In the genomic region with DNA sequence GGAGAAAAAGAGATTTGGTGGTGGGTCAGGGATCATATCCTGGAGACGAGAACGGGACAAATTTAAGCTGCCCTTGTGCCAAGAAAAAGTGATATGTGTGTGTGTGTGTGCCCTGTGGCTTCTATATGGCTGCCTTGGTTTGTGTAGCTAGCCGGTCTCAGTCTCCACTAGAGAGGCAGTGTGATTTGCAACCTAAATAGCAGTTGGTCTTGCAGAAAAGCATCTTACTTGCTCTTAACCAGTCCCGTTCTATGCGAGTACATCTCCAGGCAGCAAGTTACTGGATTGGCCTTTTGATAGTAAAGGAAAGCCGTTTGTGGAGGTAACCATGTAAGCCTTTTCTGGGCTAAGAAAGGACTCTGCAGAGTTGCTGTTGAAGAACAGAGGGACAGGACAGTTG, we compare ENCODE assay signal across 7 mouse cellular contexts. TPM values are rescaled to one million over a fixed set of nuclear protein-coding genes. Genes with fewer than 3 reads are reported as not detected.
DNase-seq lines count a peak whose midpoint lies in the region; ATAC-seq and TF ChIP-seq lines count a peak whose summit lies in the region.

No protein-coding gene starts in this region.

- H3K27me3 ChIP-seq in lung, postnatal 0 days (replicated peaks; ENCODE audit: insufficient read depth, low read length) = no peaks in the 10 kb centered on the region
- H3K27me3 ChIP-seq in forebrain, embryonic 10.5 days (ENCODE audit: poor library complexity, severe bottlenecking) = no peaks in the 10 kb centered on the region
- H3K27me3 ChIP-seq in limb, embryonic 15.5 days = no peaks in the 10 kb centered on the region
- no peaks in the 10 kb centered on the region for H3K27me3 ChIP-seq in stomach, postnatal 0 days (ENCODE audit: control insufficient read depth, insufficient read depth, low read length)

- H3K9ac ChIP-seq in lung, postnatal 0 days (replicated peaks; ENCODE audit: low read depth) = peak overlapping the region; percentile 82
- peak overlapping the region; percentile 94; the same call in 1 of the 2 replicates for H3K9ac ChIP-seq in limb, embryonic 15.5 days
- peak overlapping the region; percentile 89 for H3K9ac ChIP-seq in stomach, postnatal 0 days (ENCODE audit: low read length)

- peaks cover 16% of the 10 kb centered on the region for H3K4me1 ChIP-seq in lung, postnatal 0 days (ENCODE audit: insufficient read depth, low read depth, low read length)
- H3K4me1 ChIP-seq in forebrain, embryonic 10.5 days = peaks cover 55% of the 10 kb centered on the region
- H3K4me1 ChIP-seq in limb, embryonic 15.5 days = peaks cover 38% of the 10 kb centered on the region
- peaks cover 2% of the 10 kb centered on the region for H3K4me1 ChIP-seq in stomach, postnatal 0 days (replicated peaks; ENCODE audit: control insufficient read depth, insufficient read depth)

- 15% methylated on average over 6 of the region's 6 CpGs for WGBS in lung, postnatal 0 days
- WGBS in forebrain, embryonic 10.5 days = 15% methylated on average over 6 of the region's 6 CpGs
- 10% methylated on average over 6 of the region's 6 CpGs for WGBS in limb, embryonic 15.5 days
- 17% methylated on average over 6 of the region's 6 CpGs for WGBS in stomach, postnatal 0 days

- TF ChIP-seq EP300 in lung, postnatal 0 days (IDR thresholded peaks at IDR 0.05) = no peak
- TF ChIP-seq EP300 in stomach, postnatal 0 days (optimal IDR thresholded peaks at IDR 0.05) = no peak

- H3K4me3 ChIP-seq in lung, postnatal 0 days (ENCODE audit: low read depth, low read length) = peak overlapping the region; percentile 95
- peak overlapping the region; percentile 99 for H3K4me3 ChIP-seq in forebrain, embryonic 10.5 days
- peak overlapping the region; percentile 98 for H3K4me3 ChIP-seq in limb, embryonic 15.5 days
- peak overlapping the region; percentile 97 for H3K4me3 ChIP-seq in stomach, postnatal 0 days (ENCODE audit: low read depth, low read length)

- no peak for DNase-seq in lung, postnatal 0 days (ENCODE audit: low spot score)
- DNase-seq in lung, postnatal 10 days = no peak
- DNase-seq in forebrain, embryonic 10.5 days (ENCODE audit: extremely low spot score, low spot score) = no peak
- no peak for DNase-seq in stomach, postnatal 0 days (ENCODE audit: low spot score)
- DNase-seq in urinary bladder, postnatal 10 days (ENCODE audit: low spot score) = no peak
- no peak for DNase-seq in cerebellum, postnatal 14 days

- TF ChIP-seq CTCF in lung, postnatal 0 days (IDR thresholded peaks at IDR 0.05) = no peak
- no peak for TF ChIP-seq CTCF in stomach, postnatal 0 days (IDR thresholded peaks at IDR 0.05; ENCODE audit: low read depth)

- peak overlapping the region; percentile 85 for H3K4me2 ChIP-seq in lung, postnatal 0 days (replicated peaks; ENCODE audit: low read depth, low read length)
- H3K4me2 ChIP-seq in limb, embryonic 15.5 days = peak overlapping the region; percentile 77
- peak overlapping the region; percentile 84 for H3K4me2 ChIP-seq in stomach, postnatal 0 days (replicated peaks; ENCODE audit: low read depth)

- H3K27ac ChIP-seq in lung, postnatal 0 days (ENCODE audit: low read length) = no peak overlapping the region
- peak overlapping the region; percentile 97 for H3K27ac ChIP-seq in forebrain, embryonic 10.5 days
- H3K27ac ChIP-seq in limb, embryonic 15.5 days = peak overlapping the region; percentile 93
- H3K27ac ChIP-seq in stomach, postnatal 0 days (replicated peaks) = peak overlapping the region; percentile 91; the same call in 1 of the 2 replicates

- H3K36me3 ChIP-seq in lung, postnatal 0 days (ENCODE audit: insufficient read depth, low read length) = no peaks in the 10 kb centered on the region
- H3K36me3 ChIP-seq in forebrain, embryonic 10.5 days (replicated peaks) = peaks cover 38% of the 10 kb centered on the region
- peaks cover 3% of the 10 kb centered on the region; the same call in 1 of the 2 replicates for H3K36me3 ChIP-seq in limb, embryonic 15.5 days
- no peaks in the 10 kb centered on the region for H3K36me3 ChIP-seq in stomach, postnatal 0 days (ENCODE audit: control insufficient read depth, insufficient read depth, low read length)

- no peak for ATAC-seq in lung, postnatal 0 days
- ATAC-seq in limb, embryonic 15.5 days (ENCODE audit: insufficient number of reproducible peaks, low FRiP score, low TSS enrichment, low read depth) = no peak
- no peak for ATAC-seq in stomach, postnatal 0 days (ENCODE audit: low FRiP score, low TSS enrichment)

- H3K9me3 ChIP-seq in lung, postnatal 0 days (ENCODE audit: low read length) = no peaks in the 10 kb centered on the region
- peaks cover 13% of the 10 kb centered on the region for H3K9me3 ChIP-seq in forebrain, embryonic 10.5 days
- no peaks in the 10 kb centered on the region for H3K9me3 ChIP-seq in limb, embryonic 15.5 days
- H3K9me3 ChIP-seq in stomach, postnatal 0 days (ENCODE audit: control insufficient read depth, low read length) = no peaks in the 10 kb centered on the region

RNA-seq across cellular contexts. Expression of gene Ccdc6, which starts 1.7 kb away (rescaled TPM):
- polyA plus RNA-seq in lung, postnatal 0 days (2015; fragmentation: Nextera tagmentation; extraction: Ambion mirVana) = 10.7 and 11.3 TPM in 2 replicates
- polyA plus RNA-seq in forebrain, embryonic 10.5 days (2016; fragmentation: Nextera tagmentation; extraction: Ambion mirVana) = 16.5 and 19.8 TPM in 2 replicates
- polyA plus RNA-seq in limb, embryonic 15.5 days (2015; fragmentation: Nextera tagmentation; extraction: Ambion mirVana) = 17.2 and 18.2 TPM in 2 replicates
- 9.4 and 10.0 TPM in 2 replicates for polyA plus RNA-seq in stomach, postnatal 0 days (2015; fragmentation: Nextera tagmentation; extraction: Ambion mirVana)
